Mouse (Mus musculus): Measurements from ENCODE around the gene Gm7534.

Gm7534 gene

GRCm38 (mm10) chr4:134202904-134203303 lies at the start of gene Gm7534:
Gm7534 (minus strand) TSS chr4:134203004.
- no peak for DNase-seq

DNA sequence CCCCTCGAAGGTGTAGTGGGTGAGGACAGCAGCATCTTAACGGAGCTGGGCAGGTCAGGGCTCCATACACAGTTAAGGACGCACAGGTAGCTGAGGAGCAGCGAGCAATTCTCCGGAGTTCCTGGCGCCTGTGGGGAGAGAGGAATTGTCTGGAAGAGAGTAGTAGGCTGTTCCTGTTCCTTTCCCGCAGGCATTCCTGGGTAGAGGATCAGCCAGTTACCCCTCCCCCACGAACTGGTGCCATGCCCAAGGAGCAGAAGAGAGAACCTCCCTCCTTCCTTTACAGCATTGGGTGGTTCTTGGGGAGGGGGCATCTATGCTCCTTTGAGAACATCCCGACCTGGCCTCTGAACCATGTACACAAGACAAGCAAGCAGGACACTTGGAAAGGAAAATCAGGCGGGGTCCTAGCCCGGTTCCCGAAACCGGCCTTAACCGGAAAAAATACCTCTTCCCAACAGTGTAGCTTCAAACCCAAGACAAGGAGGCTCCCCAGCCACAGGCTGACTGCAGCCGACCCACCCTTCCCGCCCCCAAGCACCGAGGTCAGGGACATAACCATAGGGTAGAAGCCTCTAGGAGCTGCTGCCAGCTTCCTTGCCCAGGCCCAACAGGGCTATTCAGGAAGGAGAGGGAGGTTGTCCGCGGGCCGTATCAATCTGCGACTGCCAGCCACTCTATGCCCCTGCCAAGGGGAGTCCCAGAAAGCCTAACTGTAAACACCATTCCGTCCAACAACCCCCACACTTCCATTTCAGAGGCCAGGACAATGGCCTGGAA lies 49.5 kb upstream of the Gm7534 start:
- no peak for DNase-seq

DNA sequence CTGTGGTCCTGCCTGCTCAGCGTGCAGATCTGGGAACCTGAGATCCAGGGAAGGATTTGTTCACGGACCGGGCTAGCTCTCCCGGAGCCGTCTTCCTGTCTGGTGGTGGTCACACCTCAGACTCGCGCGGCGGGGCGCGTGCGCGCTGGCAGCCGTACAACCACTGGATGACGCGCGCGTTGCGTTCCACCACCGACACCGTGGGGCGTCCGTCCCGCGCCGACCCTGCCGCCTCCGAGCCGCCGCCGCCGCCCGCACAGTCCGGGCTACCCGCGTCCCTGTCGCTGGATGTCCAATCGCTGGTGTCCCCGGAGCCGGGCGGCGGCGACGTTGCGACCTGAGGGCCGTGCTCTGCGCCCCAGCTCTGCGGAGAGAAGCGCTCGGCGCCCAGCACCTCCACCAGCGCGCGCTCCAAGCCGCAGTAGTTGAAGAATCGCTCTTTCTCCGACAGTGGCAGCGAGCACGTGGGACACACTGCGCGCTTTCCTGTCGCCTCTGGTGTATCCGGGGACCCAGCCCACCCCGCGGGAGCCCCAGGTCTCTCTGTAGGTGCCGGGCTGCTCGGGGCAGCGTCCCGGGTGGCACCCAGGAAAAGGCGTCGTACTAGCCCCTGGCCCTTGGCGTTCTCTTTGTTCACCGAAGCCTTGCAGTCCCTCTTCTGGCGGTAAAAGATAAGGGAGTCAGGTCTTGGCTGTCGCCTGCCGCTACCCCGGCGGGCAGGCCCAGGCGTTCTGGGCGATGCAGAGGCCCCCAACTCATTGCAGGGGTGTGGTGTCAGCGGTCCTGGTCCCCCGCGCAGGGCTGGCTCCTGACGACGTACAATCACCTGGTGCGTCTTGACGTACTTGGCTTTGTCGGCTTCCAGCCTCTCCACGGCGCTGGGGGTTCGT lies 48.7 kb upstream of the Gm7534 start:
- DNase-seq: no peak

DNA sequence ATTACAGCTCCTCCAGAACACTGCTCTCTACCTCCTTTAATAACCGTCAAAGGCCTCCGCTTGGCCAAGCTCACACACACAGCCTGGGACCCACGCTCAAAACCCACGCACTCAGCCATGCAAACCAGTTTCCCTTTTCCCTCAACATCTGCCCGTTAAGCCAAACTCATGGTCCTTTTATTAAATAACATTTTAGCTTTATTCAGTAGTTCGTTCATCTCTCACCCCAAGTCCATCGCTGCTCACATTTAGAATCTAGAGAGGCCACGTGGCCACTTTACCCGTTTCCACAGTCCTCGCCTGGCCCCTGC lies 48.1 kb upstream of the Gm7534 start:
- no peak for DNase-seq

- no peak for DNase-seq
These were observed 47.5 kb upstream of the Gm7534 start for GRCm38 (mm10) chr4:134250116-134250929.

GRCm38 (mm10) chr4:134249651-134250050 lies 46.8 kb upstream of the Gm7534 start:
- no peak for DNase-seq

DNA sequence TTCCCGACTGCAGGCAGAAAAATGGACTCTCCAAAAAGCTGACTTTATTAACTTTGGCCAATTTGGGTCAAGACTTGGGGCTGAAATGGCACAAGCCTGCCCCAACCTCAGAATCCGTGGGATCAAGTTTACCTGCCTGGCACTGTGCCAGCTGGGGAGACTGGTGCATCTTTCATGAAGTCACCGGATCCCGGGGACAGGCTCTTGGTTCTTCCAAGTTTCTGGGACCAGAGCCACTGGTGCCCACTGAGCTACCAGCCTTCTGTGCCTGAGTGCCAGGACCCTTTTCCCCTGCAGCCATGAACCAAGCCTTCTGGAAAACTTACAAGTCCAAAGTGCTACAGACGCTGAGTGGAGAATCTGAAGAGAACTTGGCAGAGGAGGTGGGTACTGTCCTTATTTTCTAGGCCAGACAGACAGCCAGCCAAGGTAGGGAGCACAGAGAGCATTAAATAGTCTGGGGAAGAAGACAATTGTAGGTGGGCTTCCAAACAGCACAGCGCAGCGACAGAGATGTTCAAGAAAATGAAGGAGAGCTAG lies 44.0 kb upstream of the Gm7534 start, which contains the start of gene Gm30191:
Gm30191 (plus strand) TSS at position 217 of the 540 bp plus-strand sequence.
- DNase-seq: no peak

DNA sequence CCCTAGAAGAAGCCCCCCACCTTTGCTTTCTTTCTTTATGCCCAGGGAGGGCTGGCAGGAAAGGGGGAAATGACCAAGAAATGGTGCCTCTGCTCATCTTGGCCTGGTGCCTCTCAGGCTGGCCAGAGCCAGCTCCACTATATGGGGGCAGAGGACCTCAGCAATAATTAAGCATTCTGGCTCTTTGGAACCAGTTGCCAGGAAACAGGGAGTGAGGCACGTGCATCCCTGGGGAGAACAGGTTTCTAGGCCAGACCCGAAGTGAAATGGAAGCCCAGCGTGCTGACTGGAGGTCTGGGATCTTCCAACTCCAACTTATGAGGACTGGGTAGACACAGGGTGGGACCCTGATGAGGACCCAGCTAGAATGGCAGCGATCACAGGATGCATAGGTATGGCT lies 43.5 kb upstream of the Gm7534 start:
- no peak for DNase-seq

GRCm38 (mm10) chr4:134245148-134245843 lies 42.5 kb upstream of the Gm7534 start, which contains the start of gene Zfp593:
Zfp593 (minus strand) TSS chr4:134245592.
- peak; percentile 90 for DNase-seq

DNA sequence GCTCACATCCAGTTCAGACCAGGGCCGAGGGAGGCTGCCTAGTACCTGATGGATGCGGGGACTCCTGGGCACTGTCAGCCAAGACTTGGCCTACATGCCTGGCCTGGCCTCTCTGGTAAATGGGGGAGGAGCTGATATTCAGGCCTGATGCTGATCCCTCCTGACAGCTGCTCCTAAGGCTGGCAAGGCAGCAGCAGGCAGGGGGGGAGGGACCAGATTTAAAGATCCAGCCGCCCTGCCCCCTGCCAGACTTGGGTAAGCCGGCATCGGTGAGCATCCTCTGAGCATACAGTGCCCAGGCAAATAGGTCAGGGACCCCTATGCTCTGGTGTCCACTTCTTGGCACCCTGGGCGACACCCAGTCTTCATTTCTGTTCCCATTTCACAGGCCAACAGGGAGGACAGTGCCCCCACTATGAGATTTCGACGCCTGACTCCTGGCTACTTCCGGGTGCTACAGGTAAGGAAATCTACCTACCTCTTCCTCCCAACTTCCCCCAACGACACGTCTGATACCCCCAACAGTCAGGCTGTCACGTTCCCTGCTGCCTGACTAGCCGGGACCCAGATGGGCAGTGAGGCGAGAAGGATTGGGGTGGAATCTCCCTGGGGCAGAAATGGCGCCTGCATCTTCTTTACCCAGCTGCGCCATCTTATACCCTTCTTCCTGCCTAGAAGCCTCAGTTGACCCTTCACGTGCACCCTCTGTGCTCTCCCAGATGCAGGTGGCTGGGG lies 40.9 kb upstream of the Gm7534 start, which contains the start of gene E130218I03Rik:
E130218I03Rik (plus strand) TSS at position 147 of the 735 bp plus-strand sequence.
- no peak for DNase-seq

- DNase-seq: no peak
These were observed 35.9 kb upstream of the Gm7534 start for GRCm38 (mm10) chr4:134238686-134239085.

DNA sequence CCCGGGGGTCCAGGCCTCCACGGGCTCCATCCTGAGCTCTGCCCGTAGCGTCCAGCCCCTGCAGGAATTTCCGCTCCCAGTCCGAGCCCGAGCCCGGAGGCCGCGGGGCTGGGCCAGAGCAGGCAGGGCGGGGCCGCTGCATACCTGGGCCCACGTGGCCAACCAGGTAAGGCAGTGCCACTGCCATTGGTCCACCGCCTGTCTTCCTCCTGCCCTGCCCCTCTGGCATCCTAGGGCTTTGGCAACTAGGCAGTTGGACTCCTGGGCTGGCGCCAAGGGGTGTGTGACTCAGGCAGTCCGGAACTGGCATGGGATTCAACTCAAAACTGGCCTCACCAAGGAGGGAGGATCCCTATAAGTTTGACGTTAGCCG lies 35.5 kb upstream of the Gm7534 start, which contains the start of gene Cnksr1:
Cnksr1 (minus strand) TSS at position 121 of the 373 bp plus-strand sequence.
- peak; percentile 97 for DNase-seq

GRCm38 (mm10) chr4:134237582-134238278 lies 34.9 kb upstream of the Gm7534 start:
- no peak for DNase-seq

- DNase-seq: no peak
These were observed 32.1 kb upstream of the Gm7534 start for GRCm38 (mm10) chr4:134234876-134235275.

GRCm38 (mm10) chr4:134230431-134230830 lies 27.6 kb upstream of the Gm7534 start:
- DNase-seq: no peak

GRCm38 (mm10) chr4:134227194-134227593 lies 24.4 kb upstream of the Gm7534 start, which contains the start of gene Catsper4:
Catsper4 (minus strand) TSS chr4:134227383.
- DNase-seq: no peak

DNA sequence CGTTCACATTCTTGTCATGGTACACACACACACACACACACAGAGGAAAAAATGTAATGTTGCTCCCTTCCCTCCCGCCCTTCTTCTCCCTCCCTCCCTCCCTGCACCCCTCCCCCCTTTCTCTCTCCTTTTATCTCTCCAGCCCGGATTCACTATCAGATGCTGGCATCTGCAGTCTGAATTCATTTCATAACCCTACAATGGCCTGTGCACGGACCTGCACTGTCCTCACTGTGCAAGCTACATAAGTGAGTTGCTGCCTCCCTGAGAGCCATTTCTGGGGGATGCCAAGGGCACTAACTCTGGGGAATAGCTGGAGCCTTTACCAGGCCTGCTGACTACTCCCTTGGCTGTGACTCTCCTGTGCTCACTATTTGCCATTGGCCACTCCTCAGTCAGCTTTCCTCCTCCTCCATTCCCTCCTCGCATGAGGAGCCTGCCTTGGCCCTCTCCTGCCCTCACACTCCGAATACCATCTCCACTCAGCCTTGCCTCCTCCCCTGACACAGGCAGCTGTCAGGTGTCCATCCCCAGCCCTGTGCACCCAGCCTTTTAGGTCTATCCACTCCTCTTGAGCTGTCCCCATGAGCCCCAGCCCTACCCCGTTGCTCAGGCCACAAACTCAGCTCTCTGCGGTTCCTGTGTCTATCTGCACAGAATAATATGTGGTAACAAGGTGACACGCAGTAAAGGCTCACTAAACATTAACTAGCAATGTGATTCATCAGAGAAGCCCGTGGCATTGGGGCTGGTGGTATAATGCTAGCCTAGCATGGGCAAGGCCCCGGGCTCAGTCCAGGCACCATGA lies 20.2 kb upstream of the Gm7534 start:
- DNase-seq: peak; percentile 60

DNA sequence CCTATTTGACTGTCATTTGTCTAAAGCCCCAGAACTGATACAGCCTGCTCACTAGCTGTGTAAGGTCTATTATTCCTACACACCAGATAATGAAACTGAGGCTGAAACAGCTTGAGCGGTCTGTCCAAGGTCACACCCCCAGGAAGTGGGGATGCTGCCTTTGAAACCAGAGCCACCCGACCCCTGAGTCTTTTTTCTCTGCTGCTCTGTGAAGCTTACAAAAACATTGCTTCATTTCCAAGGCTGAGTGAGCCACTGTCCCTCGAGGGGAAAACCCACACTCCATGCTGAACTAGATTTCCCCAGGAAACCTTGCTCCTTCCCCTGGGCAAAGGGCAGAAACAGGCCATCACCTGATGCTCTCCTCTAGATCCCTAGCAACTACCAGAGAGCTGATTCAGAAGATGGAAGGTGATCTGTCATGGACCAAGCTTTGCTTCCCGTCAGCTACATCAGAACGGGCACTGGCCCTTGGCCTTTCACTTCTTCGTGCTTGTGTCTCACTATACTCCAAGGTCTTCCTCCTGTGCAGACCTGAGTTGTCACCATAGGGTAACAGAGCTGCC lies 3.8 kb upstream of the Gm7534 start:
- DNase-seq: no peak

DNA sequence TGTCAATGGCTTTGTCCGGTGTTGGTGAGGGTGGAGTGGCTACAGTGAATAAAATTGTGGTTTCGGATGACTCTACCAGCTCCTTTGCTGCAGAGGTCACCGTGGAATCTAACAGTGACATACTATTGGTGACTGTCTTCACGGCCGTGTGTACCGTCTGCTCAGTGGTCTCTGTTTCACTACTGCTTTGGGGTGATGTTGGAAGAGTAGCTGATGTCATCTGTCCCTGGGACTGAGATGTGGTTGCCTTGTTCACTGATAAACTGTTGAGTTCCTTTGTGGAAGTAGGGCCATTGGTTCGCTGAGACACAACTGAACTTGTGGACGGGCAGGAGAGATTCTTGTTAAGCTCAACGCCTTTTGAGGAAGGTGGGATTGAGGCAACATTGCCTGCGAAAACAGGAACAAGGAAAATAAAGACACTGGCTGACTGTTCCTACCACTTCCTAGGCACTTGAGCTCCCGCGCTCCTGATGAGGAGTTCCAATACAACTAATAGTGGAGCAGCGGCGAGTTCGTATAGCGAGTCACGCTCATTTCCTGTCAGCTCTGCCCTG lies 614 bp upstream of the Gm7534 start:
- no peak for DNase-seq

Measured in kidney, adult 11 months (tissue).